Mouse (Mus musculus): ENCODE results near the gene Man2a1.

GRCm38 (mm10) chr17:64772611-64773010, 172.1 kb downstream of the Man2a1 start:
- no peak for TF ChIP-seq CTCF (IDR thresholded peaks at IDR 0.05; ENCODE audit: borderline replicate concordance, insufficient read depth, low read length)
- no peak for TF ChIP-seq POLR2A (IDR thresholded peaks at IDR 0.05; ENCODE audit: low read depth, low read length)

All from embryonic fibroblast, embryonic 13.5 days (primary cell).